Mouse (Mus musculus) cerebellum, adult 2 months (tissue): ENCODE data around the gene Wnt3. TPM values are rescaled to one million over a fixed set of nuclear protein-coding genes. Genes with fewer than 3 reads are reported as not detected.

Source experiments
- DNase-seq, 2 experiments: peaks; one replicate each; pipeline ENCODE4 v3.0.0; 2021
- H3K27ac ChIP-seq: fragments of 200-500 bp; 2 replicates; pipeline ENCODE4 v1.5.1; 2012; ENCODE audit warnings: low read length, control low read depth, inconsistent platforms; ENCODE audit not compliant: insufficient read depth
- H3K27me3 ChIP-seq: fragments of 200-500 bp; 2 replicates; pipeline ENCODE4 v1.6.1; 2012; ENCODE audit warnings: inconsistent platforms, mild to moderate bottlenecking, low read length, moderate library complexity; ENCODE audit not compliant: control insufficient read depth, insufficient read depth
- H3K4me1 ChIP-seq: fragments of 200-500 bp; 2 replicates; pipeline ENCODE4 v1.6.1; 2011; ENCODE audit warnings: low read length; ENCODE audit not compliant: control insufficient read depth, insufficient read depth
- H3K4me3 ChIP-seq: fragments of 200-500 bp; replicated peaks from 2 replicates; pipeline ENCODE3; 2011; ENCODE audit warnings: mild to moderate bottlenecking, low read depth, low read length, control low read depth; ENCODE audit not compliant: insufficient read depth
- CTCF ChIP-seq: fragments of 200-500 bp; IDR thresholded peaks from 2 replicates; pipeline ENCODE4 v1.5.1; 2011; ENCODE audit warnings: low read depth, mild to moderate bottlenecking, control low read depth, low read length, moderate library complexity, borderline replicate concordance; ENCODE audit not compliant: insufficient read depth
- POLR2A ChIP-seq: fragments of 200-500 bp; IDR thresholded peaks from 2 replicates; pipeline ENCODE4 v1.6.1; 2011; ENCODE audit warnings: low read length, control low read depth, borderline replicate concordance; ENCODE audit not compliant: insufficient read depth
- WGBS: fragments of 180-500 bp; shearing (Covaris S2); methylation state at CpG from one replicate; pipeline ENCODE4 v1.1.7; 2018; 5-methylcytosine and 5-hydroxymethylcytosine counted together
- polyA plus RNA-seq: library from polyadenylated mRNA; depleted of rRNA; stranded (reverse); fragments of >200 nt; gene quantifications from 2 replicates; pipeline ENCODE4 v1.2.3, GENCODE M21; 2012

The Wnt3 gene
- polyA plus RNA-seq, 1 experiment, result 13.6 TPM

DNA sequence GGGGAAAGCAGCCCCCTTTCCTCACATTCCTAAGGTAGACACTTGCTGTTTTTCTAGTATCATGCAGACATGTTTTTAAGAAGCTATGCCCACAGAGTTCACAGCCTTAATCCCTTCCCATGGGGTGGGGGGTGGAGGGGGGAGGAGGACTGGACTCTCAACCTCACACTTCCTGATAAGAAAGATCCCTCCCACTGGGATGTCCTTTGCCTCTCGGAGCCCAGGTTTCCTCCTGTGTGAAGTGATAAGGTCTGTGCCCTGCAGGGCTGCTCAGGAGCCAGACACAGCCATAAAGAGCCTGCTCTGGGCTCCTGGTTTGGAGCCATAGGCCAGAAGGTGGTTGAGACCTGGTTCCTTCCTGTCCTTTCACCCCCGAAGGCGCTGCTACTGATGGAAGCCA, 40.9 kb downstream of the Wnt3 start:
- Histone ChIP-seq H3K27me3 (no peaks in the 10 kb centered on the region), H3K27ac (no peak overlapping the region), H3K4me1 (peaks cover 21% of the 10 kb centered on the region), H3K4me3 (no peak overlapping the region)
- TF ChIP-seq POLR2A, result no peak
- no peak for TF ChIP-seq CTCF
- DNase-seq, result no peak
- WGBS, result 40% methylated on average over 3 of the region's 3 CpGs

DNA sequence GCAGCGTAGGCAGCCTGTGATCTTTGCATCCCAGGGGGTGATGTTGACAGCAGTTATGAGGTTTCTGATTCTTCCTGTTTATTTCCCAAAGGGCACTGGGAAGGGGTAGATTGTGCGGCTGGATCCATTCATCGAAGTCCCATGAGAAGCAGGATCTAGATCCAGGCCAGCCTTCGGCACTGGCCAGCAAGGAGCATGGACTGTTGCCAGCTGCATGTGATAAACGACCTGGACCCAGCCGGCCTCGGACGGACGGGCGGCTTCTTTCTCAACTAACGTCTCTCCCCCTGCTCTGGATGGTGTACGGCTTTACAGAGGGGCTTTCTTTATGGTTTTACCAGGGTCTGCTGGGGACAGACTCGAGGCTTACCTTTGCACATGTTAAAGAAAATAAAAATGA, 42.0 kb downstream of the Wnt3 start:
- WGBS, result 18% methylated on average over 13 of the region's 13 CpGs
- H3K4me3 ChIP-seq, result no peak overlapping the region
- TF ChIP-seq CTCF (no peak), POLR2A (no peak)

DNA sequence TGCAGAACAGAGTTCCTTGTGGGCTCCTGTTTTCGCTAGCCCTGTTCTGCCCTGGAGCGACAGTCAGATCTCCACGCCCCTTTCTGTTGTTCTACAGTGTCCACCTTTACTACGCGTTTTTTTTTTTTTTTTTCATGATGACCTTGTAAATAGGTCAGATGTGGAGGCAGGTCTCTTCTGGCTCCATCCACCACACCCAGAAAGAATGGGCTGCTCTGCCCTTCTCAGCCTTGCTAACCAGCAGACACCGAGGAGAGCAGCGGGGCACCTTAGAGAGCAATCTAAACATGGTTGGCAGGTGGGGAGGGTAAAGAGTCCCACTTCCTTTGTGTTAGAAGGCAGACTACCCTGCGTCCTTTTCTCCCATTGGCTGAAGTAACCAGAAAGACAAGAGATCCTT, 42.8 kb downstream of the Wnt3 start:
- Histone ChIP-seq H3K4me3 (no peak overlapping the region), H3K4me1 (peaks cover 21% of the 10 kb centered on the region), H3K27me3 (no peaks in the 10 kb centered on the region), H3K27ac (no peak overlapping the region)
- 95% methylated on average over 8 of the region's 8 CpGs for whole genome bisulfite sequencing
- no peak for TF ChIP-seq CTCF
- no peak for TF ChIP-seq POLR2A
- no peak for DNase-seq

More for the DNA sequence above, 42.0 kb downstream of the Wnt3 start:
- peak; percentile 48 to 49 for DNase-seq
- Histone ChIP-seq H3K27ac (no peak overlapping the region), H3K4me1 (peaks cover 21% of the 10 kb centered on the region), H3K27me3 (no peaks in the 10 kb centered on the region)

DNA sequence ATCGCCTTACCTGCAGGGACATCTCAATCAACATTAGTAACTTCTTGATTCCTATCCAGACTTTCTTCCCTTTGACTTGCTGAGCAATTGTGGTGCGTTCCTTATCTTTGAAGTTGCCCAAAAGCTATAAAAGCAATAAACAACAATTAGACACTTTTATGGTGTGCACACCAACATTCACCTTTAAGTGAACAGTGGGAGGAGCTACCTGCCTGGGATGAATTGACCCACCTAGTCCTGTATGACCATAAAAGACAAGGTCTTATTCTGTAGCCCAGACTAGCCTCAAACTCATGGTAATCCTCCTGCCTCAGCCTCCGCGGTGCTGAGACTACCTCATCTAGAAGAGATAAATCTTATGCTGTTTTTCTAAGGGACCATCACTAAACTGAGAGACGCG, 53.3 kb downstream of the Wnt3 start:
- Histone ChIP-seq H3K27ac (no peak overlapping the region), H3K4me3 (no peak overlapping the region), H3K27me3 (no peaks in the 10 kb centered on the region), H3K4me1 (no peaks in the 10 kb centered on the region)
- DNase-seq, result no peak
- TF ChIP-seq CTCF (no peak), POLR2A (no peak)
- 96% methylated on average over 6 of the region's 6 CpGs for WGBS

DNA sequence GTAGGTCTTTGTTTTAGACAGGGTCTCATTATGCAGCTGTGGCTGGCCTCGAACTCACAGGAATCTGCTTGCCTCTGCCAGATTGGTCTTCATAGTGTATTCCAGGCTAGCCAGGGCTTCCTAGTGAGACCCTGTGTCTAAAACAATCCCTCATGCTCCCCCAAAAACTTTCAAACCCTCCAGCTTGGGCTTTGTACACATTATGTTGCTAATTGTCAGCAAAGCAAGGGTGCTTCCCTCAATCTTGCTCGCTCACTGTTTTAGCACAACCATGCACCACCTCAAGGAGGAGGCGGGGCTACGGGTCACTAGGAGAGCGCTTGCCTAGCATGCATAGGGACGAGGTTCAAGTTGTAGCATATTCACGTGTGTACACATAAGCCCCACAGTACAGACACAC, 54.9 kb downstream of the Wnt3 start:
- no peak for DNase-seq
- WGBS, result 81% methylated on average over 7 of the region's 7 CpGs
- Histone ChIP-seq H3K4me3 (no peak overlapping the region), H3K27me3 (no peaks in the 10 kb centered on the region), H3K27ac (no peak overlapping the region), H3K4me1 (no peaks in the 10 kb centered on the region)
- TF ChIP-seq POLR2A (no peak), CTCF (no peak)

DNA sequence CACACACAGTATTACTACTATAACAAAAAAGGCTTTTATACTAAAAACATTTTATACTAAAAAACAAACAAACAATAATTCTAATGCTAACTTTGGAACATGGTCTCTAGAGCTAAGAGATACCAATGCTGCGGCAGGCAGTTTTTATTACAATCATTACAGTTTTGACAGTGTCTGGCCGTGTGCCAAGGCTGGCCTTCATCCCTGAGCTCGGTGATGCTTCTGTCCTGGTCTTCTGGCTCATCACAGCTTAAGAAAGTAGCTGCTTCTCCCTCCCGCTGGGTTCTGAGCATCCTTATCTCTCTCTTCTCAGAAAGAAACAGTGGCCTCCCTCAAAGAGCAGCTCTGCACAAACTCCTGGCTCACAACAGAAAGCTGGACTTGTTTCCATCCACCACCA, 56.0 kb downstream of the Wnt3 start:
- 37% methylated on average over 4 of the region's 4 CpGs for WGBS
- DNase-seq, result no peak

DNA sequence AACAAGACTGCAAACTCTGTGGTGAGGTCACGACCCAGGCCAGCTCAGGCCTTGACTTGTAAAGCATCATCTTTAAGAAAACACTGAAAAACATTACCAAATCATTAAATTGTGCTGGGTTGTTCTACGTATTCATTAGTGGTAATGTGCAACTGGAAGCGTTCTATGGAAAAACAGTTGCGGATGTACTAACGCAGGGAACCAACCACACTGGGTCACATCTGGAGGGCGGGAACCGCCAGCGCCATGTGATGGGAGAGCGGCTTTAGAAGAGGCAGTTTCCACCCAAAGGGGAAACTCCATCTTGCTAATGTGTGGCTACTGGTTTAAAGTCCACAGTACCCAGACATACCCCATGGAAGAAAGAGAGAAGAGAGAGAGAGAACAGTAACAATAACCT, 56.5 kb downstream of the Wnt3 start:
- Histone ChIP-seq H3K4me1 (no peaks in the 10 kb centered on the region), H3K27ac (no peak overlapping the region), H3K4me3 (no peak overlapping the region), H3K27me3 (no peaks in the 10 kb centered on the region)
- TF ChIP-seq CTCF (no peak), POLR2A (no peak)
- no peak for DNase-seq
- 96% methylated on average over 9 of the region's 9 CpGs for WGBS

More for the DNA sequence above, 56.0 kb downstream of the Wnt3 start:
- Histone ChIP-seq H3K4me1 (no peaks in the 10 kb centered on the region), H3K4me3 (no peak overlapping the region), H3K27ac (no peak overlapping the region), H3K27me3 (no peaks in the 10 kb centered on the region)
- TF ChIP-seq POLR2A, result no peak
- TF ChIP-seq CTCF, result no peak

DNA sequence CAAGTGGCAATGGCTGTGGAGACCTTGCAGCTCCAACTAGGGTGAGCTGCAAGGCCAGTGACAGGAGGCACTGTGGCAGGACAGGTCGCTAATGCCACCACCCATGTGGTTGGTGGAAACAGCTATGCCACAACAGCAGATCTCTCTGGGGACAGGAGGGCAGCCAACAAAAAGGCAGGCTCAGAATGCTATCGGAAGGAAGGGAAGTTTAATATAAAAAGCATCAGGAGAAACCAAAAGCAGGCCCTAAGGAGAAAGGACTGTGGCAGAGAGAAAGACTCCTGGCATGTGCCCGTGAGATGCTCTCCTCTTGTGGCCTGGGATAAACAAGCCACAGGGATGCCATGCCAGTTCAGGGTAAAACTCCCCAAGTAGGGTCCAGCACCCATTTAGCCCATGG, 57.8 kb downstream of the Wnt3 start:
- Histone ChIP-seq H3K27ac (no peak overlapping the region), H3K27me3 (no peaks in the 10 kb centered on the region), H3K4me3 (no peak overlapping the region), H3K4me1 (no peaks in the 10 kb centered on the region)
- TF ChIP-seq CTCF (no peak), POLR2A (no peak)
- WGBS, result 61% methylated on average over 3 of the region's 3 CpGs
- no peak for DNase-seq
